Mouse (Mus musculus): ENCODE data around the gene Gm13043. TPM values are rescaled to one million over a fixed set of nuclear protein-coding genes. Genes with fewer than 3 reads are reported as not detected.
"Not testable (repeated sequence)": the region's sequence is repeated elsewhere in the genome, so short reads cannot be mapped to it uniquely, and the experiment has no call there.

Gene Gm13043
- not detected in 2 replicates for polyA plus RNA-seq (2015; fragmentation: Nextera tagmentation; extraction: Ambion mirVana)

- 83% methylated on average over 3 of the region's 3 CpGs for WGBS
- no peak within 1 kb of the TSS for H3K27ac ChIP-seq (ENCODE audit: low read length)
- no peak for ATAC-seq (ENCODE audit: insufficient read depth, low FRiP score)
- H3K4me3 ChIP-seq (replicated peaks; ENCODE audit: low read length): no peak within 1 kb of the TSS
- no peak within 1 kb of the TSS for H3K9ac ChIP-seq (ENCODE audit: low read length)
- no peaks in the 10 kb centered on the region for H3K9me3 ChIP-seq (replicated peaks; ENCODE audit: control insufficient read depth, low read length)
- no peaks in the 10 kb centered on the region for H3K36me3 ChIP-seq (ENCODE audit: control insufficient read depth, insufficient read depth, low read length)
- no peaks in the 10 kb centered on the region for H3K27me3 ChIP-seq (ENCODE audit: control insufficient read depth, insufficient read depth, low read length)
- no peak within 1 kb of the TSS for H3K4me2 ChIP-seq (ENCODE audit: low read depth, low read length)
- no peaks in the 10 kb centered on the region for H3K4me1 ChIP-seq (ENCODE audit: control insufficient read depth, insufficient read depth, low read length)
These were observed at the start of gene Gm13043 for GRCm38 (mm10) chr4:143511043-143511442. Gm13043 (plus strand) TSS chr4:143511343.

GRCm38 (mm10) chr4:143535654-143536053 is 24.5 kb downstream of the Gm13043 start, which contains the start of gene Gm13040:
Gm13040 (plus strand) TSS chr4:143535954.
- not testable (repeated sequence) for H3K27me3 ChIP-seq (ENCODE audit: control insufficient read depth, insufficient read depth, low read length); H3K4me3 ChIP-seq (replicated peaks; ENCODE audit: low read length); H3K9me3 ChIP-seq (replicated peaks; ENCODE audit: control insufficient read depth, low read length); H3K4me2 ChIP-seq (ENCODE audit: low read depth, low read length); H3K36me3 ChIP-seq (ENCODE audit: control insufficient read depth, insufficient read depth, low read length); H3K9ac ChIP-seq (ENCODE audit: low read length); H3K27ac ChIP-seq (ENCODE audit: low read length); ATAC-seq (ENCODE audit: insufficient read depth, low FRiP score); H3K4me1 ChIP-seq (ENCODE audit: control insufficient read depth, insufficient read depth, low read length)
- no CpG with 5 or more reads among the region's 3 CpGs for WGBS

- not testable (repeated sequence) for H3K27ac ChIP-seq (ENCODE audit: low read length); ATAC-seq (ENCODE audit: insufficient read depth, low FRiP score); H3K9ac ChIP-seq (ENCODE audit: low read length); H3K36me3 ChIP-seq (ENCODE audit: control insufficient read depth, insufficient read depth, low read length); H3K9me3 ChIP-seq (replicated peaks; ENCODE audit: control insufficient read depth, low read length); H3K4me1 ChIP-seq (ENCODE audit: control insufficient read depth, insufficient read depth, low read length); H3K27me3 ChIP-seq (ENCODE audit: control insufficient read depth, insufficient read depth, low read length); H3K4me2 ChIP-seq (ENCODE audit: low read depth, low read length); H3K4me3 ChIP-seq (replicated peaks; ENCODE audit: low read length)
- no CpG with 5 or more reads among the region's 3 CpGs for WGBS
These were observed 40.3 kb downstream of the Gm13043 start, which contains the start of the genes BC080695 and Gm13057 for GRCm38 (mm10) chr4:143551400-143551799. BC080695 (plus strand) TSS chr4:143551700. Gm13057 (plus strand) TSS chr4:143551709.

Other genes starting within 250 kb of the Gm13043 start
- 32.2 and 33.7 TPM in 2 replicates for gene Pdpn, start 211.8 kb upstream of the Gm13043 start, polyA plus RNA-seq (2015; fragmentation: Nextera tagmentation; extraction: Ambion mirVana)
- gene Lrrc38, start 161.6 kb upstream of the Gm13043 start, polyA plus RNA-seq (2015; fragmentation: Nextera tagmentation; extraction: Ambion mirVana): 0.23 TPM in 1 of 2 replicates, not detected in the other
- not detected in 2 replicates for gene Pramel1, start 116.9 kb upstream of the Gm13043 start, polyA plus RNA-seq (2015; fragmentation: Nextera tagmentation; extraction: Ambion mirVana)
- 15.1 and 15.2 TPM in 2 replicates for gene Pramef8, start 98.9 kb upstream of the Gm13043 start, polyA plus RNA-seq (2015; fragmentation: Nextera tagmentation; extraction: Ambion mirVana)
- gene Oog4, start 61.0 kb upstream of the Gm13043 start, polyA plus RNA-seq (2015; fragmentation: Nextera tagmentation; extraction: Ambion mirVana): not detected in 2 replicates
- gene Gm13040, start 24.6 kb downstream of the Gm13043 start, polyA plus RNA-seq (2015; fragmentation: Nextera tagmentation; extraction: Ambion mirVana): not detected in 2 replicates
- gene BC080695, start 40.4 kb downstream of the Gm13043 start, polyA plus RNA-seq (2015; fragmentation: Nextera tagmentation; extraction: Ambion mirVana): not detected in 2 replicates
- gene Gm13057, start 40.4 kb downstream of the Gm13043 start, polyA plus RNA-seq (2015; fragmentation: Nextera tagmentation; extraction: Ambion mirVana): not detected in 2 replicates
- not detected in 2 replicates for gene Gm13083, start 103.7 kb downstream of the Gm13043 start, polyA plus RNA-seq (2015; fragmentation: Nextera tagmentation; extraction: Ambion mirVana)
- gene Gm13088, start 145.9 kb downstream of the Gm13043 start, polyA plus RNA-seq (2015; fragmentation: Nextera tagmentation; extraction: Ambion mirVana): not detected in 2 replicates
- not detected in 2 replicates for gene Gm13089, start 191.4 kb downstream of the Gm13043 start, polyA plus RNA-seq (2015; fragmentation: Nextera tagmentation; extraction: Ambion mirVana)
- gene Gm13078, start 208.1 kb downstream of the Gm13043 start, polyA plus RNA-seq (2015; fragmentation: Nextera tagmentation; extraction: Ambion mirVana): not detected in 2 replicates